Mouse (Mus musculus) heart, postnatal 10 days (tissue): ENCODE data around the gene Atxn1. TPM values are rescaled to one million over a fixed set of nuclear protein-coding genes. Genes with fewer than 3 reads are reported as not detected.

Experiments
- DNase-seq, 2 experiments: peaks; one replicate each; pipeline ENCODE4 v3.0.0; 2021
- intact Hi-C: fragments of 180-260 bp; cut with DNase I; formaldehyde crosslinking; loops from one replicate; pipeline ENCODE4 v1.15.1; 2025
- total RNA-seq, 2 experiments: library from RNA; stranded (reverse); gene quantifications; 2 replicates each; pipeline ENCODE4 v1.2.3; 2021

Atxn1 gene
- total RNA-seq, 2 experiments from 2014 or later = 40.6 to 49.1 TPM

- intact Hi-C loops = no loop called here
- DNase-seq = no peak
These were observed 306.5 kb downstream of the Atxn1 start for GRCm38 (mm10) chr13:45658343-45658742.

- intact Hi-C loops = no loop called here
- DNase-seq = no peak
These were observed 307.6 kb downstream of the Atxn1 start for GRCm38 (mm10) chr13:45657176-45657575.

GRCm38 (mm10) chr13:45651652-45652241, 313.1 kb downstream of the Atxn1 start:
- DNase-seq = no peak
- intact Hi-C loops = no loop called here

DNA sequence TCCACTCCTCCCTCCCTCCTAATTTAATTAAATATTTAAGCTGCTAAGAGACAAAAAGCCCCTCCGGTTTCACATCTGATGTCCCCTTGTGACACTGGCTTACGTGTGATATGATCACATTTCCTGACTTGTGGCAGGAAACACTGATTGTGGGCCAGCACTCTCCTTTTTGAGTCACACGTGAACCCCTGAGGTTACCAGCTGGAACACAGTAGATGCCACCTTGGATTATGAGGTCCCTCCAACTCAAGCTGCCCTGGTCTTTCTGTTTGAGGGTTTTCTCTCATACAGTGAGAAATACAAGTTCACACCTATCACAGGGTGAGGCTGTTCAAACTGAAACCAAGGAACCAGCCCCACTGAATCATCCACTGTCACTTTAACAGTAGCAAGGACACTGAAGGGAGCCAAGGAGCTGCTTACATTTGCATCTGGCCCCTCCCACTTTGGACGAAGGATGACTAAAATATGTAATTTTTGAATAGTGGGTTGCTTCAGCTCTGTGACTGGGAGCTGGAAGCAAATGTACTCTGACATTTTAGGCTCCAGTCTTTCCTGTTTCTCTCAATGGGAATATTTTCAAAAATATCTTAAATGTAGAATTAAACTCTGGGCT, 315.5 kb downstream of the Atxn1 start:
- intact Hi-C loops = no loop called here
- no peak for DNase-seq

DNA sequence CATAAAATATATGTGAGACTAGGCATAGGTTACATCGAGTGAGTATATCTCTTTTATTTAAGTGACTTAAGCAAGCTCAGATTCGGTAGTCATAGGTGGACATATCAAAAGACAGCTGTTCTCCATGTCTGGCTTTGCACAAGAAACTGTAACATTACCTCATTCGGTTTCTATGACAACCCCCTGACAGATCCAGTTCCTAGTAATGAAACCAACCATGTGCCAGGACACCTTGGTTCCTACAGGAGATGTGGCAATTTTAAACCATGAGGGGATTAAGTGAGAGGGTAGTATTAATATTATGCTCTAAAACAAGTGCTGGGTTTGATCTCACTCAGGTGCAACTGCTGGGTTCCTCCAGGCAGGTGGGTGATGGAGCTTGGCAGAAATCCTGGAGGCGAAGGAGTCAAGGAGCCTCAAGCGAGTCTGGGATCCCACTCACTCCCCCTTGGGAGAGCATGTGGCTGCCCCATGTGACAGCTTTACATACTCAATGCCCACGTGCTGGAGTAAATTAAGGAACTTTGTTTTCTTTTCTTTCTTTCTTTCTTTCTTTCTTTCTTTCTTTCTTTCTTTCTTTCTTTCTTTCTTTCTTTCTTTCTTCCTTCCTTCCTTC, 320.9 kb downstream of the Atxn1 start:
- intact Hi-C loops = no loop called here
- DNase-seq = no peak

- no peak for DNase-seq
- intact Hi-C loops = no loop called here
These were observed 321.9 kb downstream of the Atxn1 start for GRCm38 (mm10) chr13:45642913-45643312.

DNA sequence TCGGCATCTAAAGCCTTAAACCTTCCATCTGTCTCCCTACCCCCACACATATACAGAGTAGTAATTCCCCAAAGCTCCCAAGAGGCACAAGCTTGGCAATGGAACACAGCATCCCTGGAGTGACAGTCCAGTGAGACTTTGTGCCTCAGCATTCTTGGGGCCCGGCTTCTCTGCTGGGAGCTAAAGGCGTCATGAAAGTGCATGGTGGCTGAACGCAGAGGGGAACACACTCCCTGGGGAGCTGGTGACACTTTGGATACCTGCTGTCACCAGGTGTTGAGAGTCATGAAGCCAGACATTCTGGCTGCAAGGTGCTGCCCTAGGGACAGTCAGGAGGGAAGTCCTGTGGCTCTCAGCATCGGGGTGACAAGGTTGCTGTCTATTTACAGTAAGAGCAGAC, 324.4 kb downstream of the Atxn1 start:
- DNase-seq = no peak
- intact Hi-C loops = loop anchor here (2.0 kb wide), 1 partner anchor 36 kb away; no protein-coding TSS in a partner anchor

- no peak for DNase-seq
These were observed 326.5 kb downstream of the Atxn1 start for GRCm38 (mm10) chr13:45638281-45638680.

DNA sequence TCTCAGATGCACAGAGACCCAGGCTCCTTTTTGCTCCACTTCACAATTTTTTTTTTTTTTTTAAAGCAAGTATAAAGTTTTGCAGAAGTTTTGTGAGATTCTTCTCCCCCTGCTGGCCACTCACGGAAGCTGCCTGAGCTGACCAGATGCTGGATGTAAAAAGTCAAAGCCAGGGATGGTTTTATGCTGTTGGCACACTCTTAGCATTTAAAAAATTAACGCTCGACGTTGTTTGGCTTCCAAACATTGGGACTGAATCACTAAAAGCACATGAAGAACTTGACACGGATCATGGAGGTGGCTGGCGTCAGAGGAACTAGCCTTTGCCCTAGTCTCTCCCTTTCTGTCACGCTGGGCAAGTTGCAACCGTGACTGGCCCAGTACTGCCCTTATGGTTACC, 327.5 kb downstream of the Atxn1 start:
- intact Hi-C loops = loop anchor here (2.0 kb wide), 1 partner anchor 65 kb away; no protein-coding TSS in a partner anchor
- DNase-seq = peak; percentile 67 to 78

More at GRCm38 (mm10) chr13:45638281-45638680, 326.5 kb downstream of the Atxn1 start:
- intact Hi-C loops = no loop called here

DNA sequence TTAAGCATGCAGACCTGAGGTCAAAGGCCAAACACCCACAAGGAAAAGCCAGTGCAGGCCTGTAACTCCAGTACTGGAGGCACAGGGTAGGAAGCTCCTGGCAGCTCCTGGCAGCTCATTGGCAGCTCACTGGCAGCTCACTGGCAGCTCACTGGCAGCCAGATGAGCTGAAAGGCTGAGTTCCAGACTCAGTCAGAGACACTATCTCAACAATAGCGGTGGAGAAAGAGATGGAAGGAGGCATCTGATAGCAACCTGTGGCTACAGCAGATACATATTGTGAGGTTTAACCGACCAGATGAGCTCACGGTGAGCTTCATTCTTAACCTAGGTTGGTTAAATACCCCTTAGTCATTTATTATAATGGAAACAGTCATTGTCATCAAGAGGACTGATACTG, 328.4 kb downstream of the Atxn1 start:
- DNase-seq = no peak
- intact Hi-C loops = loop anchor here (2.0 kb wide), 1 partner anchor 64 kb away; no protein-coding TSS in a partner anchor

GRCm38 (mm10) chr13:45633918-45634317, 330.9 kb downstream of the Atxn1 start:
- intact Hi-C loops = loop anchor here (5.0 kb wide), 1 partner anchor 333 kb away; the partner anchor contains the start of gene Atxn1

GRCm38 (mm10) chr13:45632133-45632532, 332.7 kb downstream of the Atxn1 start:
- no peak for DNase-seq

More at GRCm38 (mm10) chr13:45633918-45634317, 330.9 kb downstream of the Atxn1 start:
- DNase-seq = no peak

DNA sequence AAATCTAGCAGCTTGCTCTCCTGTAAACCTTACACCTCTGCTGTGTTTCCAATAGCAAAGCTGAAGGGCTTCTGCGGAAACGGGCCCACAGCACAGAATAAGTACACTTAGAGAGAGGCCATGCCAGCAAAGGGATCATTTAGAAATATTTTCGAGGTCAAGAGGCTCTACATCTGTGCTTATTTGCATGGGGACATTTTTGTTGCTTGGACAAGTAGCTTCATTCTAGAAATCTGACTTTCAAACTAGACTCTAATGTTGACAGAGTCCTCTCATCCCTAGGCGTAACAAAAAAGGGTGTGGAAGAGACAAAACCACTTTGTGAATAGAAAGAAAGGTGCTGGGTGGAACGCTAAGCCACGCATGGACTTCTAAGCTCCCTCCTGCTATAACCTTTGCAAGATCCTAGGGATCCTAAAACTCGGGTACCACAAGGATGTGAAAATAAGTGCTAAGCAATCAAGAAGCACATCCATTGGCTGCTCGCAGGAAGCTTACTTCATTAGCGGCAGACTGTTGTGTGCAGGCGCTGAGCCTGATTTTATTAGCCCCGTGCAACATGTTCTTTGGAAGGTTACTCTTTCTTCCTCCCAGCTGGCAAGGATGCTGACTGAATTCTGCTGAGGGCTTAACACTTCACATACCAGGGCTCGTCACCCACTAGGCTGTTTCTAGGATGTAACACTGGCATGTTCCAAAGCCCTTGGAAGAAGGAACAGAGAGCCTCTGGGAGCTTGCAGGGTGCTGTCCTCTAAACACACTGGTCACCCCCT, 334.1 kb downstream of the Atxn1 start:
- intact Hi-C loops = loop anchor here (2.0 to 5.0 kb wide), 2 partner anchors 16 to 337 kb away; partner anchors contain the start of gene Atxn1

More at GRCm38 (mm10) chr13:45632133-45632532, 332.7 kb downstream of the Atxn1 start:
- intact Hi-C loops = loop anchor here (5.0 kb wide), 1 partner anchor 335 kb away; the partner anchor contains the start of gene Atxn1

DNA sequence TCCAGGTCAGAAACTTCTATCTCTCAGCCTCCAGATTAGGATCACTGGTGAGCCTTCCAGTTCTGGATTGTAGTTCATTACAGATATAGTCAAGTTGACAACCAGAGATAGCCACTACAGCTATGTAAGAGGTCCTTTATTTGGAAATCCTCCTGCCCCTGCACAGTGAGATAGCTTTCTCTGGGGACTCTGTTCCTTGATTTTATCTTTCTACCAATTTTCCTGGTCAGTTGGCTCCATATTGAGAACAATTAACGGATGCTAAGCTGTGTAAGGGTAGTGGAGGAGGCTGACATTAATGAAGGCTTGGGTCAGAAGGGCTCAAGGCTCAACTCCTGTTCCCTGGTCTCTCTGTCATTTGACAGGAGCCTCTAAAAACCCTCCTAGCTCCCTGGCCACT, 335.1 kb downstream of the Atxn1 start:
- intact Hi-C loops = loop anchor here (2.0 to 5.0 kb wide), 2 partner anchors 15 to 338 kb away; partner anchors contain the start of gene Atxn1
- no peak for DNase-seq

More for the DNA sequence above, 334.1 kb downstream of the Atxn1 start:
- DNase-seq = no peak

DNA sequence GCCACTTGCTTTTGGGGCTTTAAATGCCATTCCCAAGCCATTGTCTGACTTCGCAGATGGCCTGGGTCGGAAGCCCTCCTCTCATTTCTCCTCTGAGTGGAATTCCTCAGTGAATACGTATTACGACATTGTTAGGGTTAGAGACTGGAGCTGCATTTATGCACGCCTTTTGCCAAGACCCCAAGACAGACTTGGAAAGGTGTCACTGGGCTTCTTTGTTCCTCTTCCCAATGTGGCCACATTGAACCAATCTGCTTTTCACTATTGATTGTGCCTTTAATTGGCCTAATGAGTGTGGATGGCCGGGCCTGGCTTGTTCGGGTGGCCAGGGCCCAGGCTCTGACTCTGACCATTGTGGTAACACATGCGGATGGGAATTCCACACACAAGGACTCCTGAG, 336.5 kb downstream of the Atxn1 start:
- intact Hi-C loops = no loop called here
- no peak for DNase-seq

- peak; percentile 57 to 61 for DNase-seq
- intact Hi-C loops = no loop called here
These were observed 337.5 kb downstream of the Atxn1 start for GRCm38 (mm10) chr13:45627206-45627751.

DNA sequence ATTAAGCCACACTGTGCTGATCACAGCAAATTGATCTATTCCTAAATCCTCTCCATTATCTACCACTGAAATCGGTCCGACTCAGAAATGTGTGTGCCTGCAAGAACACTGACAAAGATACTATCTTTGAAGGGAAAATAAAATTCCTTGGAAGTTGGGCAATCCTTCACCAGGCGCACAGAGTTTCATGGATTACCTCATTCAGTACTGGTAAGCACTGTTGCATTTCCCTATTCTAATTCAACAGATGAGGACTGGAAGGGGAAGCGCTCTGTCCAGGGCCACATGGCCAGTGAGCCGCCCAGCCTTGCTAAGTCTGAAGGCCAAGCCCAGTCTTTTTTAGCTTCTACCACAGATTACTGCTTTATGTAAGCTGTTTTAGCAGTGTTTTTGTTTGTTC, 339.1 kb downstream of the Atxn1 start:
- intact Hi-C loops = no loop called here
- no peak for DNase-seq

- intact Hi-C loops = no loop called here
- DNase-seq = no peak
These were observed 341.0 kb downstream of the Atxn1 start for GRCm38 (mm10) chr13:45623846-45624245.

DNA sequence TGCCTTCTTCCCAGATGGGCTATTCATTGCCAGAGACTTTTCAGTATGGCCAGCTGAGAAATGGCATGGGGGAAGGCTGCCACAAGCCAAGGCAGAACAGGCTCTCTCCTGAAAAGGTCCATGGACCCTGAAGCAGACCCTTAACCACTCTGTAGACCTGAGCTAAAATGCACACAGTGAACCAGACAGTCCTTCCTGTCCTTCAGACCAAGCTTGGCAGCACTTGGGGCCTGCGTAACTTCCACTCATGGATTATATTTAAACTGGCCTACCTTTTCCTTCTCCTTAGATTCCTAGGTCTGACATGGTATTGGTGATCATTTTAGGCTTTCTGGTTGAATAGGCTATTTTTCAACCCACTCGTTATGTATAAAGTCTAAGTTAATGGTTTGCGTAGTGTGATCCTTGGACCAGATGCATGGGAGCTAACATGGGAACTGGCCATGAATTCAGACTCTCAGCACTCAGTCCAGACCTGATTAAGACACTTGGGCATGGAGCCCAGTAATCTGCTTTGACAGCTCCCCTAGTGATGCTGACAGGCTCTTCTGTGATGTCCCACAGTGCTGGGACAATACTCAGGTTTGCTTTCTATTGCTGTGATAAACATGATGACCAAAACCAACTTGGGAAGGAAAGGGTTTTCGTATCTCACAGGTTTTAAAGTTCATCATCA, 341.8 kb downstream of the Atxn1 start:
- peak; percentile 78 to 80 for DNase-seq
- intact Hi-C loops = no loop called here

DNA sequence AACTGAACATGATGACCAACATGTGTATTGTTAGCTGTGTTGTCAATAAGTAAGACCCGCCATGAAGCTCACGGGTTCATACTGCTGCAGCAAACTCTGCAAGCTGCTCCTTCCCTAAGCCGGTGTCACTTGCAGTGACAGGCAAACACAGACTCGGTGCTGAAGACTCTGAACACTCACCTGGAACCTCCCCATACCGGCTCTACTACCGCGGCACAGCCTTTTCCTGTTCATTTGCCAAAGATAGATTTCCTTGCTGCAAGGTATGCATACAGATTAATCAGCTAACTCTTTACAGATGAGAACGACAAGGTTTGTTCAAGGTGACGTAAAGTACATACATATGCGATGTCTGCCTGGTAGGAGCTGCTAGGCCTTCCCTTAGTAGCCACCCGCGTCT, 344.1 kb downstream of the Atxn1 start:
- no peak for DNase-seq
- intact Hi-C loops = no loop called here
